Mouse (Mus musculus) embryo, embryonic 11.5 days (tissue): Measurements from ENCODE around the gene Hormad2.

Source experiments
- DNase-seq: peaks from one replicate; pipeline ENCODE4 v3.0.0-alpha.2; 2012; ENCODE audit warnings: low read depth, low spot score

The Hormad2 gene

DNA sequence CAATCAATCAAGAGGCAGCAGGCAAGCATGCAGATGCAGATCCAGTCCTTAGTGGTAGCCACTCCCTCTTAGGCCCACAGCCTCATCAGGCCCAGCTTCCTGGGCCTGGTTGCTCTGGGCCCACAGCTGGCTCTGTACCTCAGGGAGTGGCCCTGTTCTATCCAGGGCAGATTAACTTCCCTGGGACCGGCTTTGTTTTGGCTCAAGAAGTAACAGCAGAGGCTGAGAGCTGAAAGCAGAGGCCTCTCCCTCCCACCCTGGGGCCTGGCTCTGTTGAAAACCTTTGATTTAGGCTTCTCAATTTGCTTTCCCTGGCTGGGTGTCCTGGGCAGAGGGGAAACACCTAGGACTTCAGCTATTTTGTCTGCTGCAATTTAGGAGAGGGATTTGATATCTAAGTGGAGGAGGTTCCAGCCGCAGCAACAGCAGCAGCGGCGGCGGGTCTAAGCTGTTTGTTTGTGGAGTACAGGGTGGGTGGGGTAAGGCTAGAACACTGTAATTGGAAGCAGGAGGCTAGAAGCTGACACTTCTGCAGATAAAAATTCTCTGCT, 138.5 kb downstream of the Hormad2 start:
- DNase-seq: no peak

DNA sequence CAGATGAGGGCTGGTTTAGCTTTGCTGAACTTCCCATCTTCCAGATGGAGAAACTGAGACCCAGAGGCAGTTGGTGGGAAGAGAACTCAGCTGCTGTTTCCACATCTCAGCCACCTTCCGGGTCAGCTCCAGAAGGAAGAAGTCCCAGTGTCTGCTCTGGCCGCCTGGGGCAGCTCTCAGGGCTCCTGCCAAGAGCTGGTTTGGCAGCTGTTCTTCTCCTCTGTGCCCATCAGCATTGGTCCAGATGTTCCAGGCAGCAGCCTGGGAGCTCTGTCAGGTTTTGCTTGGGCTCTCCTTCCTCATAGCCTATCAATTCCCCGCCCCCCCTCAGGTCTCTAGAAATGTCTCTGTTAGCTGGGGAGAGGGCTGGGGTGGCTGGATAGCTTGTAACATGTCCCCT, 140.2 kb downstream of the Hormad2 start:
- DNase-seq: no peak

DNA sequence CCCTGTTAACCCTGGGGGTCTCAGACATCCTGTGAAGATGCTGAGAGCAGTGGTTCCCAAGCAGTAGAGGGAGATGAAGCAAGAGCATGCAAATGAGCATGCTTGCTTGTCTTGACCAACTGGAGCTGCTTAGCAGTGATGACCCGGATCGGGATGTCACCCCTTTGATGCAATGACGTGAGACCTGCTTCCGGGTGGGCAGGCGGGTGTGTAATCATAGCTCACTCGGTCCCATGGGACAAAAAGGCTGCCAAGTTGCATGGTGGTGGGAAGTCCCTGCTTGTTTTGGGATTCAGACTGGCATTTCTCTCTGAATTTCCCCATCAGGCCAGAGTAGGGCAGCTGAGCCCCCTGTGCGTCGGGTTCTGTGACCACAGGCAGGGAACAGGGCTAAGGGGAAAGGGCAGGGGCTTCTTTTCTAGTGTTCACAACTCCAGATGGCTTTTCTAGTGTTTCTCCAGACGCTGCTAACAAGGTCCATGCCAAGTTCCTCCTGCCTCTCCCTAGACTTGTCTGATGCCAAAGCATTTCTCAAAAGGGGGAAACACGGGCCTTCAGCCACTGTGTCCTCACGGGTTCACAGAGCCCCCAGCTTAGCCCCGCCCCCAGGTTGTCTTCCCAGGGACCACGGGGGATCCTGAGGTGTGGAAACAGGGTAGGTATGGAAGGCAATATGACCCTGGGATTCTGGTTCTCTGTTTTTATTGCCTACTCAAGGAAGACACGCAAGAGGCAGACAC, 141.0 kb downstream of the Hormad2 start:
- no peak for DNase-seq

GRCm38 (mm10) chr11:4299191-4299590, 141.7 kb downstream of the Hormad2 start:
- DNase-seq: no peak

DNA sequence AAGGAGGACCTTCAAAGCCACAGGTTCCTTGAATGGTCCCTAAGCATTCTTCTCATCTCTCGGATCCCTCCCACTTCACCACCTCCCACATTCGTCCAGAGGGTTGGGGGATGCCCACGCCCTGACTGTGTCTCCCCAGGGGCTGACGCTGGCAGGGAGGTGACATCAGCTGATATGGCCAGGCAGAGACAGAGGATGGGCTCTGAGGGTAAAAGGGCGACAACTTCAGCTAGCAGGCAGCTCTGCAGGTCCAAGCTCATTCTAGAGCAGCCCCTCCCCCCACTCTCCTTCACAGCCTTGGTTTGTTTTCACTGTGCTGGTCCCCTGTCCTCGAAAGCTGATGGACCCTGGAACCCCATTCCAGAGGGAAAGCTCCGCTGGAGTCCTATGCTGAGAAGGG, 142.3 kb downstream of the Hormad2 start:
- no peak for DNase-seq

GRCm38 (mm10) chr11:4297753-4298152, 143.2 kb downstream of the Hormad2 start:
- no peak for DNase-seq

DNA sequence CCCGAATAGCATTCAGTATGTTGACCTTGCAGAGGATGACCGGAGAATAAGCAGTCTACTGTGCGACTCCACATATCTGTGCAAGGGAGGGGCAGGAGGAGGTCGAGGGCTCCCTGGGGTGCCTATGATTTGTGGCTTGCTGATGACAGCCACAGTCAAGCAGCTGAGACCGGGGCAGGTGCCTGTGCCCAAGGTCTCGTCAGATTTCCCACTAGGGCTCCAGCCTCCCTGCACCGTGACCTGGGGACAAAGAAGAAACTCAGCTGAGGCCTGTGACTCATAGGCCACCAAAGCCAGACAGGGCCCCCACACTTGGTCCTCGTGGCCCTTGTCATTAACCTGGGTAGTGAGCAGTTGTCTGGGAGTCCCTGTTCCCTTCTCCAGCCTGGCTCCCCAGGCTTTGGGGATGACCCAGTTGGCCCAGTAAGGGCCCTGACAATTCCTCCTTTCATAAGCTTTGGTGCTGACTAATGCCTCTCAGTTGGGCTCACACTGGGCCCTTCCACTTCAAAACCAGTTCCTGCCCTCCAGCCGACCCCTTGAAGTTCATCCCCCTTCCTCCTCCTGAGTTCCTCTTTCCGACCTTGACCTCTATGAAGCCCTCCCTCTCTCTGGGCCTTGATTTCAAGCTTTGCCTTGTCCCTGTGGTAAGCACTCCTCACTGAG, 144.2 kb downstream of the Hormad2 start:
- no peak for DNase-seq
